Mouse (Mus musculus): ENCODE data around the gene Lsp1. TPM values are rescaled to one million over a fixed set of nuclear protein-coding genes. Genes with fewer than 3 reads are reported as not detected.

Lsp1 gene
- total RNA-seq, 2 experiments from 2014 or later, result 3.6 to 5.0 TPM

DNA sequence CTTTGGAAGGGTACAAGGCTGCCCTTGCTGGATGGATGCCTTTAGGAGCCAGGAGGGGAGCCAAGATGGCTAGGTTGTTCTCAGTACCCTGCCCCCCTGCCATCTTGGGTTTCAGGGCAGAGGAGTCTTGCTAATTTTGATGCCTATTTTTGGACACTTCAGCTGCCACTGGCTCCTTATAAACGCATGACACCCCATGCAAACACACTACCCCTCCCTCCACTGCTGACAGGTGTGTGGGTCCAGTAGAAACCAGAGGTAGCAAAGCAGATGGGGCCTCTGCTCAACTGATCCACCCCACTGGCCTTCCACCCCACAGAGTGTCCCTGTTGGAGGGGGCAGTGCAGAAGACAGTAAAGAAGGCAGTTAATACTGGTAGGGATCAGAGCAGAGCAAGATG, 39.4 kb downstream of the Lsp1 start:
- DNase-seq (ENCODE audit: low spot score in 2 of 2), result no peak

DNA sequence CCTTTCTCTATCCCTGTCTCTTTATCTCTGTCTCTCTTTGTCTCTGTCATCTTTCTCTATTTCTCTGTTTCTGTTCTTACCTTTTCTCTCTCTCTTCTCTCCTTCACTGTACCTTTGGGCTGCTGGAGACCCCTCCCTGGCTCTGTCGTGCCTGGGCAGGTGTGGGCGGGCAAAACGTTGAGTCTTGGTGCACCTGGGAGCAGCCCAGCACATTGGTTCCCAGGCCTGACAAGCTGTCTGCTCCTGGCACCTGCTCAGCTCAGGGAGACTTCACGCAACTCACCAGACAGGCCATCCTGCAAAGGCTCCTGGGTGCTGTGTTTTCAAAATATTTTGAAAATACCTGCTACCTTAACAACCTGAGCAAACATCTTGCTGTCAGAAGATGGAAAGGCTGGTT, 42.6 kb downstream of the Lsp1 start:
- no peak for DNase-seq (ENCODE audit: low spot score in 2 of 2)

DNA sequence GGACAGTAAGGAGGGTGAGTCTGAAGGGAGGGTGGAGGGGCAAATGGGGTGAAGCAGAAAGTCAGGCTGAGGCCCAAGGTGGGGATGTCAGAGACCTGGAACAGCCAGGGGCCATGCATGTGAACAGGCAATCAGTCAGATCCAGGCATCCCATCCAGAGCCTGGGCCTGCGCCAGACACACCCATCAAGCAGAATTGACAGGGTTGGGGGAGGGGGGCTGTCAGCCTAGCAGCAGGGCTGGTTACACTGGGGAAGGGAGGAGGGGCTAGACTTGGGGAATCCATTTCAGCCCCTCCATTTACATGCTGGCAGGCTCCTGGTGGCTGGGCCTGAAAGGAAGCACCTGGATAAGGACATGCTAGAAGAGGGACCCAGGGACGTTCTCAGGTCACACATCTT, 45.3 kb downstream of the Lsp1 start:
- peak in 1 of 2 experiments; percentile 26 for DNase-seq (ENCODE audit: low spot score in 2 of 2)

DNA sequence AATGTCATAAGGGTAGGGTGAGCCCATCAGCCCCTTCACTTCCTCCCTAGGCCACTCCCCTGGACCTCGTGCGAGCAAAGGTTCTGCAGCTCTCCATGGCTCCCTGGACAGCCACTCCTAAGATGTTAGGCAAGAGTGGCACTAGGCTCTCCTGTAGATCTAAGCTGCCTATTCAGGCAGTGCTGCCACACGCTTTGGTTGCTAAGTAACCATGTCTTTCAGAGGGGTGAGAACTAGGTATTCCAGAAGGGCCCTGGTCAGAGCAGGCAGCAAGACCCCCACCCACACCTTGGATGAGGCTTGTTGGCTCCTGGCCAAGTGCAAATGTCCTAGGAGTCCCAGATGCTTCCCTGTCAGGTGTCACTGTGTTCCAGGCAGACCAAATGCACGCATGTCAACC, 45.9 kb downstream of the Lsp1 start:
- peak in 1 of 2 experiments; percentile 22 for DNase-seq (ENCODE audit: low spot score in 2 of 2)

DNA sequence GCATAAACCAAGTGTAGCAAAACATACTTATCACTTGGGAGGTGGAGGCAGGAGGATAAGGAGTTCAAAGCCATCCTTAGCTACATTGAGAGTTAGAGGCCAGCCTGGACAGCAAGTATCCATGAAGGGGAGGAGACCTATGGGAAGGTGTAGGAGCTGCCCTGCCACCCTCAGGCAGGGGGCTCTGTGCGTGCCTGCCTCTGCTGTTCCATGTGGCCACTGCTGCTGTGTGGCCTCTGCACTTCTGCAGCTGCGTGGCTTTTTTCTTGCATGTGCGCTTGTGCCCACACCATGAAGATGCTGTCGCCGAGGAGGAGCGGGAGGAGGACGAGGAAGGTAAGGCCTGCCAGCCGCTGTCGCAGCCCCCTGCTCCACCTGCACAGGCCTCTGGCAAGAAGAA, 46.8 kb downstream of the Lsp1 start:
- DNase-seq (ENCODE audit: low spot score in 2 of 2), result no peak

DNA sequence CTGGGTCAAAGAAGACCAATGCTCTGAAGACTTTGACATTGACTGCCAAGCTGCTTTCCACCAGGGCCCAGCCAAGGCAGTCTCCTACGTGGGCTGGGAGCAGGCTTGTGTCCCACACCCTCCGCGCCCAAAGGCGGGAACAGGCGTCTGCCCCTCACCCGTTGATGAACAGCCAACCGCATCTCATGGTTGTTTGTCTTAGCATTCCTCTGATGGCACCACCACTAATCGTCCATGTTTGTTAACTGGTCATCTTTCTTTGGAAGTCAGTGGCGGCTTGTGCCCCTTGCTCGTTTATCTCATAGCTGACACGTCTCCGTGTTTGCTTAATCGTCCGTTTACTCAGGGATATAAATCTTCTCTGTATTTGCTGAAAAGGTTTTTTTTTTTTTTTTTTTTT, 48.9 kb downstream of the Lsp1 start:
- DNase-seq (ENCODE audit: low spot score in 2 of 2), result no peak

DNA sequence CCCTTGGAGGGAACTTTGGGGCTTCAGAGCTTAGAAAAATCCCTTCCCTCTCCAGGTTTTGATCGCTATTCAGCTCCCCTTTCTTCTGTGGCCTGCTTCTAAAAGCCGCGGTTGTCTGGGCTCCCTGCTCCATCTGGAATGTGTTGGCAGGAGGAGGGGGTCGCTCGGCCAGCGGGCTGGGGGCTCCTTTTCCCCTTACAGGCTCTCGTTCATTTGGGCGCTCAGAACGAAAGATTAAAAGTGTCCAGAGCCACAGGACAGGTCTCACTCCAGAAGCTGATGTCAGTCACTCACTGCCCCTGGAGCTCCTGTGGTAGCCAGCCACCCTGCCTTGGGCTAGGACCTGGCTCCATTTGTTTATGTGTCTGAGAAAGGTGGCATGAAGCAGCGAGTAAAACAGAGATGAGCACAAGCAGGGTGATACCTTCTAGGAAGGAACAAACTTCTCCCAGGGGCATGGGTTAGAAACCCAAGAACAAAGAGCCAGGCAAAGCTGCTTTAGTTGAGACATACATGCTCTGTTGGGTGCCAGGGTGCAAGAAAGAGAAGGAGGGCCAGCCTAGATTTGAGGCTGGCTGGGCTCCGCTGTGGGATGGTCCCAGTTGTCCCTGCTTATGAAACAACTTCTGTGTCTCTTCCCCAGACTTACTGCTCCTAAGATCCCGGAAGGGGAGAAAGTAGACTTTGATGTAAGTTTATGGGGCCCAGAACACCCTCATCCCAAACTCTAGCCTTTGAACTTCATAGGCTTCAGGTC, 49.6 kb downstream of the Lsp1 start:
- DNase-seq (ENCODE audit: low spot score in 2 of 2), result peak; percentile 25 to 35

DNA sequence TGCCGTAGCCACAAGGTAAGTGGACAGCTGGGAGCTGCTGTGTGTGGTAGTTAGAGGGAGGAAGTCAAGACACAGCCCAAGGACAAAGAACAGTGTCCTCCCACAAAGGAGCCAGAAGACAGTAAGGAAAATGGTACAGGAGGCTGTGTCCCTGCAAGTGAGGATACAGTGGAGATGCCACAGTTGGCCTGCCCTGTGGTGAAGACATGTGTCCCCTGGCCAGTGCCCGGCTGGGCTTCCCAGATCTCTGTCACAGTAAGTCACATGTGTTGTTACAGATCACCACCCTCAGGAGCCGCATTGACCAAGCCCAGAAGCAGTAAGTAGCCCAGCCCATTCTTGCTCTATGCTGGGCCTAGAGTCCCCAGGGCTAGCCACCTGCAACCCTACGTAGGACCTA, 53.4 kb downstream of the Lsp1 start:
- no peak for DNase-seq (ENCODE audit: low spot score in 2 of 2)

DNA sequence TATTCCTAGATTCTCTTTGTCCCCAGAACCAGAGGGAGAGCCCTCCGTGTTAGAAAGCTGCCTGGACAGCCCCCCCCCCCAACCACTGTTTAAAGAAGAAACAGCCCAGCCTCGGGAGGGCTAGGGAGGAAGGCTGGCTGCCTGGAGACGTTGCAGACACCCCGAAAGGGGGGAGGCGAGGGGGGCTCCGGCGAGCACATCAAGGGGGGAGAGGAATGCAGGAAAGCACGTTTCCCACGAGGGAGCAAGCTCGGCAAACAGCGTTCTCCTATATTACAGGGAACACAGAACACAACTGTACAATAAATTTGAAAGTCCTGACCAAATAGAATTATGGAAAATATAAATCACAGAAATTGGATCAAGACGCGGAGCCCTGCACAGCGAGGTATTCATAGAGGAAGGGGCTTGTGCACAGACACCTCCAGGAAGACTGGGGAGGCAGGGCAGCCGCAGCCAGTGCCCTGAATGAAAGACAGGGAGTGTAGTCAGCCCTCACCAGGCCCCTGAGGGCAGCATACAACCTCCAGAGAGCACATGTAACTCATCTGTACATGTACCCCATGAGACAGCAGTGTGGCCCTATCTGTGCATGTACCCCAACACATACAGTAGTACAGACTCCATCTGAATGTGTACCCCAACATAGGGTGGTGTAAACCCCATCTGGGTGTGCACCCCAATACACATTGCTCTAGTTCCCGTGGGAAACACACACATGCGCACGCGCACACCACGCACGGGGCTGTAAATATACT, 55.8 kb downstream of the Lsp1 start:
- DNase-seq (ENCODE audit: low spot score in 2 of 2), result no peak

DNA sequence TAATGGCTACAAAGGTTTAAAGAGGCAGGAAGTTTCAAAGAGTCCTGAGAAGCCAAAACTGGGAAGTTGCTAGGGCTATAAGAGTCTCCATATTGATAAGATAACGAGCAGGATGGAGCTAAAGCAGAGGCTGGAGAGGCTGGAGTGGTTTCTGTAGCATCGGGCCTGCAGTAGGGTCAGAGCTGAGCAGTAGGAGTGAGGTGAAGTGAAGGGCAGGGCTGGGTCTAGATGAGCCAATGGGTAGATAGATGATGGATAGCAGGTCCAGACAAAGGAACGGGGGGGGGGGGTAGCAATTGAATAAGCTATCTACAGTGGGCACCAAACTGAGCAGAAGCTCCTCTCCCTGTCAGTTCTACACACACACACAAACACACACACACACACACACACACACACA, 56.9 kb downstream of the Lsp1 start:
- no peak for DNase-seq (ENCODE audit: low spot score in 2 of 2)

DNA sequence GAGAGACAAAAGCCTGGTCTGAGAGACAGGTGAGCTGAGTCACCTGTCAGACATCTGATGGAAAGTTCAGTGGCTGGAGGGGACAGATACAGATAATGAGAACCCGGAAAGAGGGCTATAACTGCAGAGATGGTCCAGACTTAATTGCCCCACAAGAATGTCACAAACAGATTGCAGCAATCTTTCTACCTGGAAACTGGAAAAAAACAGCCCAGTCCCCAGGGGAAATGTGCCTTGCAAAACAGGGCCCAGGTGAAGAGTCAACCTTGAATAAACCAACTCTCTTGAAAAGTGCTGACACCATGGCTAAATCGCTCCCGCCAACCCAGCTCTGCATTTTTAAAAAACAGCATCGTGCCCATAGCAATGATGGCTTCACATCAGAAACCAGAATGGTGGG, 59.7 kb downstream of the Lsp1 start:
- DNase-seq (ENCODE audit: low spot score in 2 of 2), result no peak

DNA sequence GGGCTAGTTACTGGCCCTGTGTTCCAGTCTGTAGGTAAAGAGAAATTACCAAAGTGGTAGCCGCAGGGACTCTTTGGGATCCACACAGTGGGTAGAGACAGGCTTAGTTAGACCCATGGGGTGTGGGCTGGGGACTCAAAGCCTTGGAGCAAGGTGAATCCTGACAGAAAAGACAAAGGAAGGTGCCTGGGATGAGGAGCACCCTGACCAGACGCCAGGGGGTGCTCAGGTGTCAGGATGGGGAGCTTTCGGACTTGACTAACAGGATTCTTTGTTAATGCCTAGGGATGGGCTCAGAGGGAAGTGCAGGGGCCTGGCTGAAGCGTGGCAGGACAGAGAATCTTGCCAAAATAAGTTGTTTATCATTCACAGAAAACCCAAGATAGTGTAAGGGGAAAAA, 61.7 kb downstream of the Lsp1 start:
- no peak for DNase-seq (ENCODE audit: low spot score in 2 of 2)

DNA sequence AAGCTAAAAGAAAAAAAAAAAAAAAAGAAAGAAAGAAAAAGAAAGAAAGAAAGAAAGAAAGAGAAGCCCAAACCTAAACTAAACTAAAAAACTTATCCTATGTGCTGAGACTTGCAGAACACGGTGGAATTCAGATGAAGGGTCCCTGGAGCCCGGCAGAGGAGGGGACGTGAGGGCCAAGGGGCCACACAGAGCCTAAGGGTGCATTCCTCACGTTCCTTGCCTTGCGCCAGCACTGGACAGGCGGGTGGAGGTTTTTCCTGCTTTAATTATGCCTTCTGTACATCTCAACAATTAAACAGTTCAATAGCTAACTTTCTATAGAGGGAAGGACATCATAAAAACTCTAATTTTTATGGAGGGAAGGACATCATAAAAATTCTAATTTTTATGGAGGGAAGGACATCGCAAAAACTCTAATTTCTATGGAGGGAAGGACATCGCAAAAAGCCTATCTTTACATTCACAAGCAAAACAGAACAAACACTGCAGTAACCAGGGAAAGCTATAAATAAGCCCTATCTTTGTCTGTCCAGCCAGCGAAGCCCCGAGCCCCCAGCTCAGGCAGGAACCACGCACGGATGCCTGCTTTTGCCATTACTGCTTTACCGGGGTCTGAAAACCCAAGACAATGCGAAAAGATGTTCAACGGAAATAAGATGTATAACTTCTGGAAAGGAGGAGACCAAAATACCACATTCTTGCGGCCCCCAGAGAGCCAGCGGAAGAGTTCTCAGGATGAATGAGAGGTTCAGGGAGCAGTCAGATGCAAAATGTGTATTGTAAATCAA, 62.8 kb downstream of the Lsp1 start:
- no peak for DNase-seq (ENCODE audit: low spot score in 2 of 2)

DNA sequence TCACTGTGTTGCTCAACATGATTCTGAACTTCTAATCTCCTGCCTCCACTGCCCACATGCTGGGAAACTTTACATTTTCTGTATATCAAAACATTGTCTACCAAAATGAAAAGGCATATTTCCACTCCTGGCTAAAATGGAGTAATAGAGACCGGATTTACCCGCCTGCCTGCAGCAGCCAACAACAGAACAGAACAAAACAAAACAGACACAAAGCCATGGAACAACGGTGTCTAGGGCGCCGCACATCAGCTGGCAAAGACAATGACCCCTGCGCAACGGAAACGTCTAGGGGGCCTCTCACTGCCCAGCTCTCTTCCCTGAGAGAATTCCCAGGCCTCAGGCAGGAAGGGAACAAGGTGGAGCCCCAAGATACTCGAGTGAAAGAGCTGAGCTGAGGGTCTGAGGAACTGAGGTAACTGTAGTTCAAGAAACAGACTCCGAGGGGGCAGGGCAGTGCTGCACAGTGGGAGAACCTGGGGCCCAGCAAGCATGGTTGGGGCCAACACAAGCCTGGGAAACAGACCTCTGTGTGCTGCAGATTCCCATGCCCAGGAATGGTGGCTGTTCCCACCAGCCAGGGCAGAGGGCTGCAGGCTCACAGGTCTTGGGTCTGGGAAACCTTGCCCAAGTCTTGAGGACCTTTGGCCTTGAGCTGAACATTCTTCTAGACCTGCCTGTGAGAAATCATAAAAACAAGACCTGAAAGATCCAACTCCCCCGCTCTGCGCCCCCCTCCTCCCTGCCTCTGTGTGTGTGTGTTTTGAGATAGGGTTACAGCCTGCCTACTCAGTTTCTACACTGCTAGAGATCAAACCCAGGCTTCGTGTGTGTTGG, 65.0 kb downstream of the Lsp1 start:
- no peak for DNase-seq (ENCODE audit: low spot score in 2 of 2)

DNA sequence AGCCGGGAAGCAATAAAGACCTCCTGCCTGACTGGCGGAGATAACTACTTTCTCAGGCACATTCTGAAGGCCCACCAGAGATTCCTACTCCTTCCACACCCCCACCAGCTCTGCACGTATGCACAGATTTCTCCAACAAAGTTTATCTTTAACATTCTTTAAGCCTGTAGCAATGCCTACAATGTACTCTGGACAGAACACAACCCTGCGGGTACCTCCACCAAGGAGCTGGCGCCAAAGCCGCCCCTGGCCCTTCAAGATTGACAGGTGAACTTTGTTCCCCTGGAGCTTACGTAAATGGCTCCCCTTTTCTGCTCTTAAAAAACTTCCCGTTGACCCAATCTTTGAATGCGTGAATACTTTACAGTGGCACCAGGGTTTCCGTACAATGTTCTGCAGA, 68.7 kb downstream of the Lsp1 start:
- no peak for DNase-seq (ENCODE audit: low spot score in 2 of 2)

DNA sequence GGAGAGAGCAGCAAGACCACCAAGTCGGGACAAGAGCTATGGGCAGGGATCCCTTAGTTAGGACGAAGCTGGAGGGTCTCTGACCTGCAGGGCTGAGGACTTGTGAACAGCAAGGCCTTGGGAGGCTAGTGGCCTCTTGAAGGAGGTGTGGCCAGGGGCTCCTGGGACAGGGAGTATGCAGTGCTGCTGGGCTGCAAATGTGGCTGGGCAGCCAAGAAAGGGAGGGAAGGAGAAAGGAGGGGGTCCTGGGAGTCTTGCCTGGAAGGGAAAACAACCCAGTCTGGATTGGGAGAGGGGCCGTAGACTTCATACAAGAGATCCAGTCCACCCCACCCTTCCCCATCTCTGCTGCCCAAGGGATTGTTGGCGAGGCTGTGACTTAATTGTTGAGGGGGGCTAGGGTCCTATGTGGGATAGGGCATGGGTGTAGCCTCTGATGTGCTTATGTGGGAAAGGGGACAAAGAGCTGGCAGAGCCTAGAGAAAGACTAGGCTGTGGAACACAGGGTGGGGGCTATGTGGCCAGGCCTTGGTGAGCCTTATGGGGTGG, 71.4 kb downstream of the Lsp1 start:
- DNase-seq (ENCODE audit: low spot score in 2 of 2), result no peak

DNA sequence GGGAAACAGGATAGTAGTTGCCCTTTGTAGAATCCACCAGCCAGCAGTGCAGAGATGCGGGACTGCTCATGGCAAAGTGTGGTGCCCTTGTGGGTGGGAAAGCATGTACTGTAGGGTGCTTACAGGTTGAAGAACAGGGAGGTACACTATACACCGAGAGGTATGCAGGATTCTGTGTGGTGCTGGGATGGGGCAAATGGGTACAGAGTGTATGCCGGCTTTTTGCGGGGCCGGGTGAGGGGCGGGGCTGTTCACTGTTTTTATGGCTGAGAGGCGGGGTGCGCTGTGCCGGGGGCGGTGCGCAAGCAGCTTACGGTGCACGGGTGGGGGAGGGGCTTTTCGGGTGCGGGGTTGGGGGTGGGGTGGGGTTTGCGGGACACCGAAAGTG, 72.1 kb downstream of the Lsp1 start, which contains the start of gene Mrpl23:
TSS of gene Mrpl23 (plus strand) at position 16 of the 388 bp plus-strand sequence.
- no peak for DNase-seq (ENCODE audit: low spot score in 2 of 2)

DNA sequence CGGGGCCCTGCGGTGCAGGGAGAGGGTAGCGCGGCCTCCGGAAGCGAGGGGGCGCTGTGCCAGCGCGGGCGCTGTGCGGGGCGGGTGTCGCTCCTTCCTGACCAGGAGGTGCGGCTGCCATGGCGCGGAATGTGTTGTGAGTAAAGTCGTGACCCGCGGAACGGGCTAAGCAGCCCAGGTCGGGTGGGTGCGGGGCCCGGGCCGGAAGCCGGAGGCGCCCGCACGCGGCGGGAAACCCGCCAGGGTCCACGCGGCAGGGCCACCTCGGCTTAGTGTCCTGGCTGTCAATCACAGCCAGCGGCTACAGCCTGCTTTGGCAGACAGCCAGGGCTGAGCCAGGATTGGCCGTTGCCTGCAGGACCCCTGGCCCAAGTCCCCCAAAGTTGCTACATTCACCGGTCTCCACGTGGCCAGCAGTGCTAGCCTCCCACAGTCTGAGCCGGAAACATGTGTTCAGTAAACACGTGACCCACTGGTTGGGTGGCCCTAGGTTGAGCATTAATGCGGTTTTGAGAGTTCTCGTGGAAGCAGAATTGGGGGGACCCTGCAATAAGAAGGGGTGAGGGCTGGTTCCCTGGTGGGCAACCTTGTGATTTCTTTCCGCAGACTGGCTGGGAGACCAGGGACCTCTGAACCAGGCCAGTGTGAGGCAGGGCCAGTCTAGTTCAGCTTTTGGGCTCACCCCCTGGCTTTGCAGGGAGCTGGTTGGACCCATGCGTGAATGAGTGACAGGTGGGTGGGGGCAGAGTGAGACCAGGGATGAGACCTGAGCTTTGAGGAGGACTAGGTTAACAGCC, 72.6 kb downstream of the Lsp1 start:
- peak; percentile 91 to 93 for DNase-seq (ENCODE audit: low spot score in 2 of 2)

DNA sequence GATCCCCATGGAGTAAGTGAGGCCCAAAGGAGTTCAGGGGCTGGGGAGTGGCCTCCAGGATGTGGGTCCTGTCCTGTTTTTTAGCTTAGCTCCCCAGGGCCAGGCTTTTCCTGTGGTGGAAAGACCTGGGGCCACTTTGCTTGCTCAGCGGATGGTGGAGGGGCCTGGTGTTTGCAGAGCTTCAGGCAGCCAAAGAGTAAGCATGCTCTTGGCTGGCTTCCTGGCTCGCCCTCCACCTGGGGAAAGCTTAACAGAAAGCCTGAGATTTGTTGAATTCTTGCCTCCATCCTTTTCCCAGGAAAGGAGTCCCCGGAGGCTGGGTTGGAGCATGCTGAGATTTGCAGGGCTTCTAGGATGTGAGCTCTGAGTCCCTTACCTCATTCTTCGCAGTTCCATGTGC, 74.5 kb downstream of the Lsp1 start:
- no peak for DNase-seq (ENCODE audit: low spot score in 2 of 2)

DNA sequence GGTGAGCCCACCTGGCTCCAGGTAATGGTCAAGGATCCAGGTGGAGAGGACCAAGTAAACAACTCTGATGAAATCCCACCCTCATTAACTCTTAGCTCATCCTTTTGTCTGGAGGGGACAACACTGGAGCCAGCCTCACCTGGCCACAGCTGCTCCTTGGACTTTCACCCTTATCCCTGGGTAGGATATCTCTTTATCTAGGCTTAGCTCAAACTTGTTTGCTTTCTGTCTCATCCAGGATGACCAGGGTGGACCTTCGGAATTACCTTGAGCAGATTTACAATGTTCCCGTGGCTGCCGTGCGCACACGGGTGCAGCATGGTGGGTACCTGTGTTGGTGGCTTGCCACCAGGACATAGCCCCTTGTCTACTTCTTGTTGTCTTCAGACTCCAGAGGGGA, 75.2 kb downstream of the Lsp1 start:
- no peak for DNase-seq (ENCODE audit: low spot score in 2 of 2)
